ENCODE assay signal across 9 mouse cellular contexts in the genomic region with DNA sequence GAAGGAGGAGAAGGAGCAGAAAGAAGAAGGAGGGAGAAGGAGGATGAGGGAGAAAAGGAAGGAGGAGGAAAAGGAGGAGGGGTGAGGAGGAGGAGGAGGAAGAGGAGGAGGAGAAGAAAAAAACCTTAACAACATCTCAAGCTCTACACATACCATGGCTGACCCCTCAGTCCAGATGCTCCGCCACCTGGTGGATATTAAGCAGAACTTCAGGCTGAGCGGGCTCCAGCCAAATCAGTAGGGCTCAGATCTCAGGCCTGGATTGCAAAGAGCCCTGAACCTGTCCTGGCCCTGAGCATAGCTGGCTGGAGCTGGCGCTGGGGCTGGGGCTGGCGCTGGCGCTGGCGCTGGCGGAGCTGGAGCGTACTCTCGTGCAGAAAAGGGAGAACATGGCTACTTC. TPM values are rescaled to one million over a fixed set of nuclear protein-coding genes. Genes with fewer than 3 reads are reported as not detected.
DNase-seq lines count a peak whose midpoint lies in the region; ATAC-seq and TF ChIP-seq lines count a peak whose summit lies in the region.
"Had no signal": no experiment of that assay in that cellular context is flagged by ENCODE, and none has a peak within 500 bp of the region (broad histone marks: within the 10 kb centered on the region; RNA-seq: fewer than 3 reads in every experiment).

No protein-coding gene starts in this region.

- peak; percentile 81 for TF ChIP-seq CTCF in bone marrow, adult 2 months (IDR thresholded peaks at IDR 0.05; ENCODE audit: control insufficient read depth, insufficient read depth, low read length)
- TF ChIP-seq CTCF in embryonic fibroblast, embryonic 13.5 days (IDR thresholded peaks at IDR 0.05; ENCODE audit: borderline replicate concordance, insufficient read depth, low read length) = peak; percentile 58; the same call in 1 of the 2 replicates

- WGBS in bone marrow, adult 2 months = 6% methylated on average over 9 of the region's 9 CpGs

- no peak overlapping the region for H3K27ac ChIP-seq in bone marrow, adult 2 months (ENCODE audit: control insufficient read depth, insufficient read depth, low read depth, low read length, poor library complexity)
- no peak overlapping the region for H3K27ac ChIP-seq in embryonic fibroblast, embryonic 13.5 days (ENCODE audit: insufficient read depth, low read length)
- H3K27ac ChIP-seq: lung, embryonic 15.5 days had no signal

- intact Hi-C loops in heart, postnatal 25 days (cut with DNase I) = loop anchor here (2.0 kb wide), 1 partner anchor 57 kb away; no protein-coding TSS in a partner anchor
- intact Hi-C loops in heart, postnatal 10 days (cut with DNase I) = loop anchor here (1.0 to 10.0 kb wide), 3 partner anchors 25 to 203 kb away; a partner anchor contains a TSS

- peak; percentile 95 for DNase-seq in heart, adult 11 months
- no peak for DNase-seq in heart, postnatal 25 days (ENCODE audit: low spot score)
- DNase-seq in heart, postnatal 10 days = peak; percentile 73 to 78
- peak; percentile 81 to 82 for DNase-seq in kidney, postnatal 36 days
- peak; percentile 55 for DNase-seq in skeletal muscle tissue, adult 2 months (ENCODE audit: low read depth, low spot score)

- peak; percentile 94 for ATAC-seq in megakaryocyte progenitor cell, adult 5-6 weeks (replicated peaks; ENCODE audit: poor library complexity)

- no peak overlapping the region for H3K4me3 ChIP-seq in bone marrow, adult 2 months (replicated peaks; ENCODE audit: control insufficient read depth, low read depth, low read length)
- no peak overlapping the region for H3K4me3 ChIP-seq in embryonic fibroblast, embryonic 13.5 days (ENCODE audit: insufficient read depth, low read length)
- H3K4me3 ChIP-seq: lung, embryonic 15.5 days had no signal

- no peak for TF ChIP-seq POLR2A in bone marrow, adult 2 months (IDR thresholded peaks at IDR 0.05; ENCODE audit: borderline replicate concordance, control insufficient read depth, low read depth, low read length)
- no peak for TF ChIP-seq POLR2A in embryonic fibroblast, embryonic 13.5 days (IDR thresholded peaks at IDR 0.05; ENCODE audit: low read depth, low read length)

- no peaks in the 10 kb centered on the region for H3K4me1 ChIP-seq in bone marrow, adult 2 months (ENCODE audit: control insufficient read depth, insufficient read depth, low read length)
- no peaks in the 10 kb centered on the region for H3K4me1 ChIP-seq in embryonic fibroblast, embryonic 13.5 days (ENCODE audit: control insufficient read depth, insufficient read depth, low read length)

RNA-seq across cellular contexts. Expression of a gene that starts 14.7 kb away (rescaled TPM):
- under 1 TPM in 1 of 2 experiments, not detected in 1; 0.31 TPM for total RNA-seq in heart, postnatal 25 days (2021)
- polyA plus RNA-seq in bone marrow, adult 2 months (2011; ENCODE audit: insufficient read depth, insufficient read length, low replicate concordance, missing spikeins) = 2.7 TPM in 1 of 2 replicates, not detected in the other
- 7.1 and 8.7 TPM in 2 replicates for polyA plus RNA-seq in embryonic fibroblast, embryonic 13.5 days (2011; ENCODE audit: insufficient read length, low read depth, missing spikeins)
- total RNA-seq in heart, postnatal 10 days (2021) = under 1 TPM in 1 of 2 experiments, not detected in 1; 0.17 TPM
- total RNA-seq in megakaryocyte progenitor cell, adult 5-6 weeks (2015) = not detected in 2 replicates
- total RNA-seq in megakaryocyte progenitor cell, adult 5-6 weeks (2017) = not detected in 2 replicates

RNA-seq across cellular contexts. Expression of a gene that starts 27.1 kb away (rescaled TPM):
- 10 to 100 TPM; 29.4 to 33.5 TPM for total RNA-seq in heart, postnatal 25 days (2021)
- 0.99 and 2.0 TPM in 2 replicates for polyA plus RNA-seq in bone marrow, adult 2 months (2011; ENCODE audit: insufficient read depth, insufficient read length, low replicate concordance, missing spikeins)
- 4.1 and 7.1 TPM in 2 replicates for polyA plus RNA-seq in embryonic fibroblast, embryonic 13.5 days (2011; ENCODE audit: insufficient read length, low read depth, missing spikeins)
- total RNA-seq in heart, postnatal 10 days (2021) = 10 to 100 TPM; 48.8 to 57.5 TPM
- total RNA-seq in megakaryocyte progenitor cell, adult 5-6 weeks (2015) = 0.62 TPM in 1 of 2 replicates, not detected in the other
- 0.17 TPM in 1 of 2 replicates, not detected in the other for total RNA-seq in megakaryocyte progenitor cell, adult 5-6 weeks (2017)

RNA-seq across cellular contexts. Expression of a gene that starts 29.7 kb away (rescaled TPM):
- under 1 TPM; 0.31 to 0.47 TPM for total RNA-seq in heart, postnatal 25 days (2021)
- not detected in 2 replicates for polyA plus RNA-seq in bone marrow, adult 2 months (2011; ENCODE audit: insufficient read depth, insufficient read length, low replicate concordance, missing spikeins)
- 11.2 and 11.4 TPM in 2 replicates for polyA plus RNA-seq in embryonic fibroblast, embryonic 13.5 days (2011; ENCODE audit: insufficient read length, low read depth, missing spikeins)
- total RNA-seq in heart, postnatal 10 days (2021) = 1 to 10 TPM; 1.9 to 2.2 TPM
- total RNA-seq in megakaryocyte progenitor cell, adult 5-6 weeks (2015) = 0.17 and 0.64 TPM in 2 replicates
- 0.27 TPM in 1 of 2 replicates, not detected in the other for total RNA-seq in megakaryocyte progenitor cell, adult 5-6 weeks (2017)

RNA-seq across cellular contexts. Expression of a gene that starts 37.7 kb away (rescaled TPM):
- 10 to 100 TPM; 21.0 TPM for total RNA-seq in heart, postnatal 25 days (2021)
- 64.0 and 83.0 TPM in 2 replicates for polyA plus RNA-seq in bone marrow, adult 2 months (2011; ENCODE audit: insufficient read depth, insufficient read length, low replicate concordance, missing spikeins)
- 91.5 and 103 TPM in 2 replicates for polyA plus RNA-seq in embryonic fibroblast, embryonic 13.5 days (2011; ENCODE audit: insufficient read length, low read depth, missing spikeins)
- total RNA-seq in heart, postnatal 10 days (2021) = 10 to 100 TPM; 29.3 to 31.3 TPM
- total RNA-seq in megakaryocyte progenitor cell, adult 5-6 weeks (2015) = 70.1 and 72.0 TPM in 2 replicates
- 49.4 and 65.0 TPM in 2 replicates for total RNA-seq in megakaryocyte progenitor cell, adult 5-6 weeks (2017)

RNA-seq across cellular contexts. Expression of a gene that starts 41.7 kb away (rescaled TPM):
- 10 to 100 TPM; 52.7 to 68.7 TPM for total RNA-seq in heart, postnatal 25 days (2021)
- 112 and 187 TPM in 2 replicates for polyA plus RNA-seq in bone marrow, adult 2 months (2011; ENCODE audit: insufficient read depth, insufficient read length, low replicate concordance, missing spikeins)
- 112 and 136 TPM in 2 replicates for polyA plus RNA-seq in embryonic fibroblast, embryonic 13.5 days (2011; ENCODE audit: insufficient read length, low read depth, missing spikeins)
- total RNA-seq in heart, postnatal 10 days (2021) = 100 to 1,000 TPM; 101 to 118 TPM
- 35.8 and 53.0 TPM in 2 replicates for total RNA-seq in megakaryocyte progenitor cell, adult 5-6 weeks (2015)
- total RNA-seq in megakaryocyte progenitor cell, adult 5-6 weeks (2017) = 38.7 and 49.8 TPM in 2 replicates

Comparison
In these comparisons a context has a peak if more than half of its experiments do, and no peak if none do; other contexts are left out.
1. RNA of a gene that starts 27.1 kb away (total RNA-seq): 48.8 to 57.5 TPM in heart, postnatal 10 days and 29.4 to 33.5 TPM in heart, postnatal 25 days; 0.17 to 0.62 TPM in megakaryocyte progenitor cell, adult 5-6 weeks; every median in the first group is over 10 times any median in the second.